Comparison of ENCODE assay signal across 13 mouse cellular contexts in the genomic region with DNA sequence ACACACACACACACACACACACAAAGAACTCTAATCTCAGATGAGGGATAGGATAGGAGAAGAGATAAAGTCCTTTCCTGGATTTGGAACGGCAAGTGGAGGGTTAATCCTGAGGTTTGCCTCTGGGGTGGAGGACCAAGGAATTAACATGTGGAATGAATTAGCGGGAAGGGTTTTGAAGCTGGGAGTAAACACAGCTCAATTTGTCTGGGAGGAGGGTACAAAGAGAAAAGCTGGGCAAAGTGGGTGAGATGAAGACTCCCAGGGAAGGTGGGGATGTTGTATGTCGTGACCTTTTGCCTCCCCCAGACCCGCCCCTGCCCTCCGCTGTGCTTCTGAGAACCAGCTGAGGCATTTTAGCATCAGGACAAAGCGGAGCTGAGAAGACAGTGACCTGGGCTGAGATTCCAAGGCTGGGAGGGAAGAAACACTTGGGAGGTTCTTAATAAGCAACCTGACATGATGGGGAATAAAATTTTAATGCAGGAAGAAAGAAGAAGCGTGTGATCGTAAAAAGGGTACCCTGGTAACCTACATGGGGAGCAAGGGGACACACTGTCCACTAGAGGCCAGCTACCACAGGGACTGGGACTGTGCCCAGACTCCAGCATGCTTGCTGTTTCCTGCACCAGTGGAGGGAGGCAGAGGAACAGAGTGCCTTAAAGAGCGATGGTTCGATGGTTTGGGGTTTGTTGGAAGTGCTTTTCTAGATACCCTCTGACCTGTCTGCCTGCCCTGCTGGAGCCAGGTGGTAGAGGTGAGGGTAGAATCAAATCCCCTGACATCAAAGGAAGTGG.
DNase-seq lines count a peak whose midpoint lies in the region; ATAC-seq lines count a peak whose summit lies in the region.
"Had no signal": no experiment of that assay in that cellular context is flagged by ENCODE, and none has a peak within 500 bp of the region (broad histone marks: within the 10 kb centered on the region; RNA-seq: fewer than 3 reads in every experiment).

No protein-coding gene starts in this region.

- H3K9ac ChIP-seq in midbrain, embryonic 13.5 days (replicated peaks), result no peak overlapping the region
- H3K9ac ChIP-seq: embryonic facial prominence, embryonic 15.5 days; hindbrain, embryonic 15.5 days had no signal

- peak; percentile 17 for DNase-seq in gastrocnemius, postnatal 14 days
- no peak for DNase-seq in gastrocnemius, postnatal 36 days
- peak; percentile 12 for DNase-seq in left cerebral cortex, postnatal 4 days
- DNase-seq in left cerebral cortex, postnatal 25 days (ENCODE audit: low spot score in 2 of 2), result no peak
- peak; percentile 49 for DNase-seq in embryonic facial prominence, embryonic 10.5 days (ENCODE audit: low spot score)
- DNase-seq in left cerebral cortex, adult 11 months (ENCODE audit: low spot score), result no peak
- DNase-seq: adrenal gland, postnatal 10 days; liver had no signal

- no peaks in the 10 kb centered on the region for H3K9me3 ChIP-seq in embryonic facial prominence, embryonic 10.5 days
- H3K9me3 ChIP-seq in midbrain, embryonic 13.5 days, result no peaks in the 10 kb centered on the region
- H3K9me3 ChIP-seq: embryonic facial prominence, embryonic 15.5 days; hindbrain, embryonic 15.5 days had no signal

- peak; percentile 20; the same call in 1 of the 2 replicates for ATAC-seq in midbrain, embryonic 13.5 days
- ATAC-seq in granulocyte monocyte progenitor cell, adult 5-6 weeks (replicated peaks; ENCODE audit: poor library complexity, severe bottlenecking), result no peak

- H3K27ac ChIP-seq in embryonic facial prominence, embryonic 10.5 days (replicated peaks), result peak overlapping the region; percentile 65
- no peak overlapping the region for H3K27ac ChIP-seq in midbrain, embryonic 13.5 days
- H3K27ac ChIP-seq: embryonic facial prominence, embryonic 15.5 days; hindbrain, embryonic 15.5 days had no signal

- intact Hi-C loops in gastrocnemius, postnatal 14 days (cut with DNase I; ENCODE audit: low total_unique reads), result no loop called here
- intact Hi-C loops in gastrocnemius, postnatal 36 days (cut with DNase I), result no loop called here
- intact Hi-C loops in left cerebral cortex, postnatal 4 days (cut with DNase I), result no loop called here
- intact Hi-C loops in left cerebral cortex, postnatal 25 days (cut with DNase I), result no loop called here

- no peaks in the 10 kb centered on the region for H3K36me3 ChIP-seq in embryonic facial prominence, embryonic 10.5 days (replicated peaks)
- no peaks in the 10 kb centered on the region for H3K36me3 ChIP-seq in midbrain, embryonic 13.5 days
- H3K36me3 ChIP-seq: embryonic facial prominence, embryonic 15.5 days; hindbrain, embryonic 15.5 days had no signal

- H3K4me2 ChIP-seq in midbrain, embryonic 13.5 days (replicated peaks), result 0 out of 2 replicates have a peak overlapping the region, but pooled peaks have one; percentile 3
- H3K4me2 ChIP-seq: embryonic facial prominence, embryonic 15.5 days; hindbrain, embryonic 15.5 days had no signal

- 26% methylated on average over 10 of the region's 10 CpGs for WGBS in embryonic facial prominence, embryonic 10.5 days
- 32% methylated on average over 10 of the region's 10 CpGs for WGBS in midbrain, embryonic 13.5 days

- peaks cover 100% of the 10 kb centered on the region for H3K27me3 ChIP-seq in embryonic facial prominence, embryonic 10.5 days (replicated peaks; ENCODE audit: low read depth, poor library complexity, severe bottlenecking)
- peaks cover 13% of the 10 kb centered on the region; the same call in 1 of the 2 replicates for H3K27me3 ChIP-seq in midbrain, embryonic 13.5 days
- H3K27me3 ChIP-seq: CH12.LX had no signal

- H3K4me3 ChIP-seq in embryonic facial prominence, embryonic 10.5 days, result peak overlapping the region; percentile 21
- H3K4me3 ChIP-seq in midbrain, embryonic 13.5 days (replicated peaks), result no peak overlapping the region
- H3K4me3 ChIP-seq: embryonic facial prominence, embryonic 15.5 days; hindbrain, embryonic 15.5 days had no signal

- H3K4me1 ChIP-seq in embryonic facial prominence, embryonic 10.5 days, result peaks cover 36% of the 10 kb centered on the region
- peaks cover 6% of the 10 kb centered on the region; the same call in 1 of the 2 replicates for H3K4me1 ChIP-seq in midbrain, embryonic 13.5 days (replicated peaks)
- H3K4me1 ChIP-seq: hindbrain, embryonic 15.5 days had no signal

Comparison
In these comparisons a context has a peak if more than half of its experiments do, and no peak if none do; other contexts are left out.
1. DNase-seq: peak in gastrocnemius, postnatal 14 days (single experiment), left cerebral cortex, postnatal 4 days (single experiment) and embryonic facial prominence, embryonic 10.5 days (single experiment); none in gastrocnemius, postnatal 36 days (0 of 2), left cerebral cortex, postnatal 25 days (0 of 2) and left cerebral cortex, adult 11 months (single experiment).